Mouse (Mus musculus): Measurements from ENCODE around the gene Psmd12. TPM values are rescaled to one million over a fixed set of nuclear protein-coding genes. Genes with fewer than 3 reads are reported as not detected.

The Psmd12 gene
- polyA plus RNA-seq, 2 experiments, result 70.9 to 156 TPM

- no peaks in the 10 kb centered on the region for H3K27me3 ChIP-seq (ENCODE audit: control insufficient read depth, insufficient read depth, low read length)
- 72% methylated on average over 1 of the region's 1 CpGs for WGBS
- H3K4me3 ChIP-seq (replicated peaks; ENCODE audit: low read length), result no peak overlapping the region
- H3K9me3 ChIP-seq (ENCODE audit: control insufficient read depth, low read length), result no peaks in the 10 kb centered on the region
- no peaks in the 10 kb centered on the region for H3K4me1 ChIP-seq (ENCODE audit: control insufficient read depth, insufficient read depth, low read length)
- DNase-seq (ENCODE audit: low spot score), result no peak
- no peaks in the 10 kb centered on the region for H3K36me3 ChIP-seq (ENCODE audit: control insufficient read depth, insufficient read depth, low read length)
- TF ChIP-seq POLR2A (IDR thresholded peaks at IDR 0.05; ENCODE audit: borderline replicate concordance, extremely low read depth, insufficient read depth, insufficient read length), result no peak
- H3K9ac ChIP-seq (ENCODE audit: low read depth, low read length, severe bottlenecking), result no peak overlapping the region
- ATAC-seq (ENCODE audit: low FRiP score, low read depth), result no peak
- no peak overlapping the region for H3K27ac ChIP-seq (replicated peaks; ENCODE audit: low read depth, low read length)
- no peak overlapping the region for H3K4me2 ChIP-seq (replicated peaks; ENCODE audit: low read depth, low read length, severe bottlenecking)
Observed at GRCm38 (mm10) chr11:107521153-107521552, 41.9 kb downstream of the Psmd12 start.

- no peak overlapping the region for H3K27ac ChIP-seq (replicated peaks; ENCODE audit: low read depth, low read length)
- no peak overlapping the region for H3K4me2 ChIP-seq (replicated peaks; ENCODE audit: low read depth, low read length, severe bottlenecking)
- no peak for DNase-seq (ENCODE audit: low spot score)
- no peak for ATAC-seq (ENCODE audit: low FRiP score, low read depth)
- no peaks in the 10 kb centered on the region for H3K36me3 ChIP-seq (ENCODE audit: control insufficient read depth, insufficient read depth, low read length)
- no peaks in the 10 kb centered on the region for H3K9me3 ChIP-seq (ENCODE audit: control insufficient read depth, low read length)
- H3K4me1 ChIP-seq (ENCODE audit: control insufficient read depth, insufficient read depth, low read length), result no peaks in the 10 kb centered on the region
- no peak overlapping the region for H3K9ac ChIP-seq (ENCODE audit: low read depth, low read length, severe bottlenecking)
- WGBS, result 66% methylated on average over 1 of the region's 1 CpGs
- TF ChIP-seq POLR2A (IDR thresholded peaks at IDR 0.05; ENCODE audit: borderline replicate concordance, extremely low read depth, insufficient read depth, insufficient read length), result no peak
- no peak overlapping the region for H3K4me3 ChIP-seq (replicated peaks; ENCODE audit: low read length)
- H3K27me3 ChIP-seq (ENCODE audit: control insufficient read depth, insufficient read depth, low read length), result no peaks in the 10 kb centered on the region
Observed at GRCm38 (mm10) chr11:107524966-107525365, 45.7 kb downstream of the Psmd12 start.

- Histone ChIP-seq H3K4me2 (replicated peaks; ENCODE audit: low read depth, low read length, severe bottlenecking) (no peak overlapping the region), H3K4me3 (replicated peaks; ENCODE audit: low read length) (no peak overlapping the region), H3K27me3 (ENCODE audit: control insufficient read depth, insufficient read depth, low read length) (no peaks in the 10 kb centered on the region), H3K4me1 (ENCODE audit: control insufficient read depth, insufficient read depth, low read length) (no peaks in the 10 kb centered on the region), H3K27ac (replicated peaks; ENCODE audit: low read depth, low read length) (no peak overlapping the region), H3K9me3 (ENCODE audit: control insufficient read depth, low read length) (no peaks in the 10 kb centered on the region), H3K9ac (ENCODE audit: low read depth, low read length, severe bottlenecking) (no peak overlapping the region), H3K36me3 (ENCODE audit: control insufficient read depth, insufficient read depth, low read length) (no peaks in the 10 kb centered on the region)
- TF ChIP-seq POLR2A (IDR thresholded peaks at IDR 0.05; ENCODE audit: borderline replicate concordance, extremely low read depth, insufficient read depth, insufficient read length), result no peak
- DNase-seq (ENCODE audit: low spot score), result no peak
- WGBS, result 54% methylated on average over 3 of the region's 3 CpGs
- ATAC-seq (ENCODE audit: low FRiP score, low read depth), result no peak
Observed at GRCm38 (mm10) chr11:107527632-107528031, 48.3 kb downstream of the Psmd12 start.

GRCm38 (mm10) chr11:107529320-107529719 is 50.0 kb downstream of the Psmd12 start:
- TF ChIP-seq POLR2A (IDR thresholded peaks at IDR 0.05; ENCODE audit: borderline replicate concordance, extremely low read depth, insufficient read depth, insufficient read length), result no peak
- Histone ChIP-seq H3K27me3 (ENCODE audit: control insufficient read depth, insufficient read depth, low read length) (no peaks in the 10 kb centered on the region), H3K4me3 (replicated peaks; ENCODE audit: low read length) (no peak overlapping the region), H3K4me2 (replicated peaks; ENCODE audit: low read depth, low read length, severe bottlenecking) (no peak overlapping the region), H3K36me3 (ENCODE audit: control insufficient read depth, insufficient read depth, low read length) (no peaks in the 10 kb centered on the region), H3K9me3 (ENCODE audit: control insufficient read depth, low read length) (no peaks in the 10 kb centered on the region), H3K4me1 (ENCODE audit: control insufficient read depth, insufficient read depth, low read length) (no peaks in the 10 kb centered on the region), H3K27ac (replicated peaks; ENCODE audit: low read depth, low read length) (no peak overlapping the region), H3K9ac (ENCODE audit: low read depth, low read length, severe bottlenecking) (no peak overlapping the region)
- DNase-seq (ENCODE audit: low spot score), result no peak
- ATAC-seq (ENCODE audit: low FRiP score, low read depth), result no peak
- WGBS, result 46% methylated on average over 8 of the region's 8 CpGs

GRCm38 (mm10) chr11:107531445-107531844 is 52.2 kb downstream of the Psmd12 start:
- Histone ChIP-seq H3K27me3 (ENCODE audit: control insufficient read depth, insufficient read depth, low read length) (no peaks in the 10 kb centered on the region), H3K4me3 (replicated peaks; ENCODE audit: low read length) (no peak overlapping the region), H3K36me3 (ENCODE audit: control insufficient read depth, insufficient read depth, low read length) (no peaks in the 10 kb centered on the region), H3K4me2 (replicated peaks; ENCODE audit: low read depth, low read length, severe bottlenecking) (no peak overlapping the region), H3K9me3 (ENCODE audit: control insufficient read depth, low read length) (no peaks in the 10 kb centered on the region), H3K4me1 (ENCODE audit: control insufficient read depth, insufficient read depth, low read length) (no peaks in the 10 kb centered on the region), H3K9ac (ENCODE audit: low read depth, low read length, severe bottlenecking) (no peak overlapping the region), H3K27ac (replicated peaks; ENCODE audit: low read depth, low read length) (no peak overlapping the region)
- TF ChIP-seq POLR2A (IDR thresholded peaks at IDR 0.05; ENCODE audit: borderline replicate concordance, extremely low read depth, insufficient read depth, insufficient read length), result no peak
- WGBS, result 74% methylated on average over 4 of the region's 4 CpGs
- no peak for ATAC-seq (ENCODE audit: low FRiP score, low read depth)
- no peak for DNase-seq (ENCODE audit: low spot score)

- 41% methylated on average over 5 of the region's 5 CpGs for WGBS
- ATAC-seq (ENCODE audit: low FRiP score, low read depth), result no peak
- no peak overlapping the region for H3K4me2 ChIP-seq (replicated peaks; ENCODE audit: low read depth, low read length, severe bottlenecking)
Observed at GRCm38 (mm10) chr11:107532271-107532670, 53.0 kb downstream of the Psmd12 start.

More at GRCm38 (mm10) chr11:107532271-107532670, 53.0 kb downstream of the Psmd12 start:
- no peaks in the 10 kb centered on the region for H3K36me3 ChIP-seq (ENCODE audit: control insufficient read depth, insufficient read depth, low read length)
- no peak overlapping the region for H3K27ac ChIP-seq (replicated peaks; ENCODE audit: low read depth, low read length)
- H3K4me3 ChIP-seq (replicated peaks; ENCODE audit: low read length), result no peak overlapping the region
- H3K4me1 ChIP-seq (ENCODE audit: control insufficient read depth, insufficient read depth, low read length), result no peaks in the 10 kb centered on the region
- no peaks in the 10 kb centered on the region for H3K27me3 ChIP-seq (ENCODE audit: control insufficient read depth, insufficient read depth, low read length)
- TF ChIP-seq POLR2A (IDR thresholded peaks at IDR 0.05; ENCODE audit: borderline replicate concordance, extremely low read depth, insufficient read depth, insufficient read length), result no peak
- H3K9me3 ChIP-seq (ENCODE audit: control insufficient read depth, low read length), result no peaks in the 10 kb centered on the region
- no peak for DNase-seq (ENCODE audit: low spot score)
- H3K9ac ChIP-seq (ENCODE audit: low read depth, low read length, severe bottlenecking), result no peak overlapping the region

Data from limb, embryonic 14.5 days (tissue).